Mouse (Mus musculus): Measurements from ENCODE around the gene Sav1.

GRCm38 (mm10) chr12:69986241-69986762, 500 bp downstream of the Sav1 start:
- no peak for TF ChIP-seq POLR2A (IDR thresholded peaks at IDR 0.05; ENCODE audit: extremely low read depth, insufficient read depth, low read length)
- TF ChIP-seq CTCF (IDR thresholded peaks at IDR 0.05; ENCODE audit: low read depth, low read length) = no peak

Data from liver, adult 2 months (tissue).